Mouse (Mus musculus) ES-E14 (cell line): ENCODE results near the gene Gpr65.

Experiments
- CHD2 ChIP-seq: IDR thresholded peaks from 2 replicates; pipeline ENCODE4 v1.6.1; 2014; ENCODE audit warnings: mild to moderate bottlenecking, low read depth, low read length, inconsistent platforms
- HCFC1 ChIP-seq: IDR thresholded peaks from 2 replicates; pipeline ENCODE4 v1.6.1; 2012; ENCODE audit warnings: low read length, inconsistent platforms, borderline replicate concordance; ENCODE audit not compliant: insufficient read depth
- ZC3H11A ChIP-seq: IDR thresholded peaks from 2 replicates; pipeline ENCODE4 v1.6.1; 2012; ENCODE audit warnings: low read depth, mild to moderate bottlenecking, inconsistent platforms, low read length, borderline replicate concordance
- ZNF384 ChIP-seq: IDR thresholded peaks from 2 replicates; pipeline ENCODE4 v1.6.1; 2012; ENCODE audit warnings: low read depth, low read length, inconsistent platforms

DNA sequence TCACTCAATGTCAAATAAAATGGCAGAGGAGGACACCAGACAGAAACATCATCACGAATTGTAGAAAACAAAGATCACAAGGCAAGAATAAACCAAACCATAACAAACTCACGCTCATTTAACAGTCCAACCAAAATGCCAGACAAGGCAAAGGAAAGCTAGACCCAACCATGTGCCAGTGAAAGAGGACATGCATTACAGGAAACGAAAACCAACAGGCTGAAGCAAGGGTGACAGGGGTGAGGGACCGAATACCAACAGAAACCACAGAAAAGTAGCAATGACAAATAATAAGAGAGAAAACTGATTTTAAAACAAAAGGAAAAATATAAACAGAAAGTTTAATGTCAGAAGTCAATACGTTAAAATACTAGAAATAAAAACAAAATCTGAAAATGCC lies 45.1 kb upstream of the Gpr65 start:
- TF ChIP-seq HCFC1 (no peak), ZNF384 (no peak), CHD2 (no peak), ZC3H11A (no peak)
